Mouse (Mus musculus) embryonic facial prominence, embryonic 14.5 days (tissue): ENCODE measurements at regions not wholly inside any gene's neighbourhood (a gene's known extent, or its start where the extent isn't known, plus 50 kb on each side); places are given as distances from the start of the nearest gene placed in this dataset.

Experiments used
- ATAC-seq: fragments of 200-750 bp; cut with Nextera tagmentation; 2 replicates; pipeline ENCODE4 v1.8.0; 2017; ENCODE audit warnings: low read depth, moderate number of reproducible peaks, moderate TSS enrichment
- DNase-seq: peaks from one replicate; pipeline ENCODE4 v3.0.0-alpha.2; 2015; ENCODE audit warnings: low spot score
- H3K27ac ChIP-seq: fragments of 300-500 bp; sonication (generic); replicated peaks from 2 replicates; pipeline ENCODE4 v1.5.1; 2014; ENCODE audit warnings: low read depth, mild to moderate bottlenecking, low read length, moderate library complexity
- H3K27me3 ChIP-seq: fragments of 300-500 bp; sonication (generic); replicated peaks from 2 replicates; pipeline ENCODE4 v1.6.1; 2014; ENCODE audit warnings: low read length; ENCODE audit not compliant: control insufficient read depth, insufficient read depth
- H3K36me3 ChIP-seq: fragments of 300-500 bp; sonication (generic); 2 replicates; pipeline ENCODE4 v1.6.1; 2014; ENCODE audit warnings: low read length, mixed read lengths; ENCODE audit not compliant: control insufficient read depth, insufficient read depth
- H3K4me1 ChIP-seq: fragments of 300-500 bp; sonication (generic); 2 replicates; pipeline ENCODE4 v1.6.1; 2014; ENCODE audit warnings: antibody characterized with exemption, low read length; ENCODE audit not compliant: control insufficient read depth, insufficient read depth
- H3K4me2 ChIP-seq: fragments of 300-500 bp; sonication (generic); 2 replicates; pipeline ENCODE4 v1.6.1; 2014; ENCODE audit warnings: low read depth, mild to moderate bottlenecking, low read length, moderate library complexity, mixed read lengths
- H3K4me3 ChIP-seq: fragments of 300-500 bp; sonication (generic); 2 replicates; pipeline ENCODE4 v1.5.1; 2014; ENCODE audit warnings: low read depth, mild to moderate bottlenecking, low read length
- H3K9ac ChIP-seq: fragments of 300-500 bp; sonication (generic); 2 replicates; pipeline ENCODE4 v1.6.1; 2014; ENCODE audit warnings: low read depth, mild to moderate bottlenecking, low read length, moderate library complexity, mixed read lengths
- H3K9me3 ChIP-seq: fragments of 300-500 bp; sonication (generic); 2 replicates; pipeline ENCODE4 v1.6.1; 2016; ENCODE audit warnings: low read length; ENCODE audit not compliant: control insufficient read depth
- WGBS: fragments of 180-500 bp; shearing (Covaris S2); extraction: QIAGEN DNeasy Blood & Tissue Kit; methylation state at CpG from one replicate; pipeline ENCODE4 v1.1.7; 2014; 5-methylcytosine and 5-hydroxymethylcytosine counted together

DNA sequence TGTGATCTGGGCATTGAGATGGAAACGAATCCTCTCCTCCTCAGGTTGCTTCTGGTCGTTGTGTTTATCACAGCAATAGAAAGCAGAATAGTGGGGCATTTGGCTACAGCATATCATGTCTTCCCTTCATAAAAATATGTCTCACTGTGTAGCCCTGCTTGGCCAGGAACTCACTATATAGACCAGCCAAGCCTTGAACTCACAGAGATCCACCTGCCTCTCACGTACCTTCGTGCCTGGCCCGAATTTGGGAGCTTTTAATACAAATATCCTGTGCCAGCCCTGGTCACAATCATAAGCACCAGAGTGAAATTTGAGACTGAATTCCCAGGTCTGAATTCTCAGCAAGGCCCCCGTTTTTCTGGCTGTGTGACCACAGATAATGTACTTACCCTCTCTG lies 87.7 kb upstream of the Pgrmc2 start:
- Histone ChIP-seq H3K4me2 (no peak overlapping the region), H3K4me1 (no peaks in the 10 kb centered on the region), H3K9me3 (no peaks in the 10 kb centered on the region), H3K4me3 (no peak overlapping the region), H3K36me3 (no peaks in the 10 kb centered on the region), H3K27ac (no peak overlapping the region), H3K27me3 (no peaks in the 10 kb centered on the region), H3K9ac (no peak overlapping the region)
- DNase-seq (no peak), ATAC-seq (no peak)
- WGBS: 63% methylated on average over 6 of the region's 6 CpGs

DNA sequence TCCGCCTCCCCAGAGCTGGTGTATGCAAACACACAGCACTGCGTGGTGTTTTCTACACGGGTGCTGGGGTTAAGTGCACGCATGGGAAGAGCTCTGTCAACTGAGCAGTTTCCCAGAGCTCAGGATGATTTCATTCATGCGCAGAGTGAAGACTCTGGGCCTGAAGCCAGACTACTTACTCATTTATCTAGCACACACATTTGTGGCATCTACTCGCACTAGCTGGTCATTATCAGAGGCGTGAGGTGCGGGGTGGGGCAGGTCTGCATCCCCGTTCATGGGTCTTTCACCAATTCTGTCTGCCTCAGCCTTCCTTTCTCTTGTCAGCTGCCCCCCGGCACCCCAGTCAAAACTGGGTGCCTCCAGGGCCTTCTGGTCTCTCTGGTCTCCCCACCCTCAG lies 86.6 kb upstream of the Pgrmc2 start:
- WGBS: 85% methylated on average over 10 of the region's 10 CpGs

GRCm38 (mm10) chr3:41168181-41168967 lies 85.5 kb upstream of the Pgrmc2 start:
- Histone ChIP-seq H3K27me3 (no peaks in the 10 kb centered on the region), H3K27ac (no peak overlapping the region), H3K36me3 (no peaks in the 10 kb centered on the region), H3K4me2 (no peak overlapping the region), H3K9me3 (no peaks in the 10 kb centered on the region), H3K4me1 (no peaks in the 10 kb centered on the region), H3K4me3 (no peak overlapping the region), H3K9ac (no peak overlapping the region)
- DNase-seq (no peak), ATAC-seq (no peak)
- 78% methylated on average over 11 of the region's 11 CpGs for WGBS

More for the DNA sequence above, 86.6 kb upstream of the Pgrmc2 start:
- H3K27me3 ChIP-seq: no peaks in the 10 kb centered on the region
- H3K4me3 ChIP-seq: no peak overlapping the region
- no peak for DNase-seq
- H3K4me1 ChIP-seq: no peaks in the 10 kb centered on the region
- no peak overlapping the region for H3K4me2 ChIP-seq
- H3K27ac ChIP-seq: no peak overlapping the region
- H3K36me3 ChIP-seq: no peaks in the 10 kb centered on the region
- no peak for ATAC-seq
- no peak overlapping the region for H3K9ac ChIP-seq
- H3K9me3 ChIP-seq: no peaks in the 10 kb centered on the region

DNA sequence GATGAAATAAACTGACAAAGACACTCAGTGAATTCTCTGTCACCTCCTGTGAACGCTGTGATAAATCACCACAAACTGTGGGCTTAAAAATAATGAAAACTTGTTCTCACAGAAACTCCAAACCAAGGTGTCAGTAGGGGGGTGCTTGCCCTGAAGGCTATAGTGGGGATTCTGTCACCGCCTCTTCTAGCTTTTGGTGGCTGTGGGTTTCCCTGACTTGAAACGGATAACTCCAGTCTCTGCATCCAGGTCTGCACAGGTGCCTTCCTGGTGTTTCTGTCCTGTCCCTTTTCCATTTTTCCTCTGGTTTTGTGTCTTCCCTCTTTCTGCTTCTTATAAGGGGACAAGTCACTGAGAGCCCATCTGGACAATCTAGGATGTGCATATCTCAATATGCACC lies 84.6 kb upstream of the Pgrmc2 start:
- DNase-seq: no peak
- WGBS: 83% methylated on average over 3 of the region's 3 CpGs
- ATAC-seq: no peak

GRCm38 (mm10) chr3:41164736-41165135 lies 81.9 kb upstream of the Pgrmc2 start:
- Histone ChIP-seq H3K4me3 (no peak overlapping the region), H3K4me2 (no peak overlapping the region), H3K9me3 (no peaks in the 10 kb centered on the region), H3K9ac (no peak overlapping the region), H3K36me3 (no peaks in the 10 kb centered on the region), H3K27me3 (no peaks in the 10 kb centered on the region), H3K4me1 (no peaks in the 10 kb centered on the region), H3K27ac (no peak overlapping the region)
- 78% methylated on average over 7 of the region's 7 CpGs for WGBS
- no peak for ATAC-seq
- DNase-seq: no peak

More for the DNA sequence above, 84.6 kb upstream of the Pgrmc2 start:
- H3K4me1 ChIP-seq: no peaks in the 10 kb centered on the region
- H3K36me3 ChIP-seq: no peaks in the 10 kb centered on the region
- no peak overlapping the region for H3K27ac ChIP-seq
- H3K9me3 ChIP-seq: no peaks in the 10 kb centered on the region
- no peak overlapping the region for H3K4me3 ChIP-seq
- H3K27me3 ChIP-seq: no peaks in the 10 kb centered on the region
- no peak overlapping the region for H3K9ac ChIP-seq
- H3K4me2 ChIP-seq: no peak overlapping the region

- Histone ChIP-seq H3K4me3 (no peak overlapping the region), H3K4me1 (peaks cover 2% of the 10 kb centered on the region; the same call in 1 of the 2 replicates), H3K36me3 (no peaks in the 10 kb centered on the region), H3K27me3 (no peaks in the 10 kb centered on the region), H3K9ac (no peak overlapping the region), H3K9me3 (no peaks in the 10 kb centered on the region), H3K27ac (no peak overlapping the region), H3K4me2 (no peak overlapping the region)
- DNase-seq (no peak), ATAC-seq (no peak)
- 73% methylated on average over 3 of the region's 3 CpGs for WGBS
Measured at GRCm38 (mm10) chr3:41163767-41164166, 80.9 kb upstream of the Pgrmc2 start.

DNA sequence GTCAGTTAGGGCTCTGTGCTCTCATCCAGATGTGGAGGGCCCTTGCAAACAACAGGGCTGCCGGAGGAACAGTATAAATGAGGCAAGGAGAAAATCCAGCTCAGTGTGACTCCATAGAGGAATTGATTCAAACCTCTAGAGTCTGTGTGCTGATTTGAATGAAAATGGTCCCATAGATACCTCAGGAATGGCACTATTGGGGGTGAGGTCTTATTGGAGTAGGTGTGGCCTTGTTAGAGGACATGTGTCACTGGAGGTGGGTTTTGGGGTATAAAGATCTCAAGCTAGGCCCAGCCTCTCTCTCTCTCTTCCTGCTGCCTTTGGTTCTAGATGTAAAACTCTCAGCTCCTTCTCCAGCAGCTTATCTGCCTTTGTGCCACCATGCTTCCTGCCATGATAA lies 79.7 kb upstream of the Pgrmc2 start:
- H3K36me3 ChIP-seq: no peaks in the 10 kb centered on the region
- DNase-seq (no peak), ATAC-seq (no peak)

DNA sequence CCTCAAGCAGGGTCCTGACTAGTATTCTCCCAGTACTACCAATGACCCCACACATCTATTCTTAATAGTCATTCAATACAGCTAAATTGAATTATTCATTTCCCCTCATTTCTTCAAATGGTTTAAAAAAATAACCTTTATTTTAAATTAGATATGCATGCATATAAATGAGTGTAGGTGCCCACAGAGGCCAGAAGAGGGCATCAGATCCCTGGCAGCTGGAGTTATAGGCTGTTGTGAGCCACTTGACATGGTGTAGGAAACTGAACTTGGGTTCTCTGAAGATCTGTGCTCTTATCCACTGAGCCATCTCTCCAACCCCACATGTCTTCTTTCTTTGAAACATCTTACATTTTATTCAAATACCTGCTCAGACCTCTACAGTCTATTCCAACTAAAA lies 77.8 kb upstream of the Pgrmc2 start:
- peaks cover 5% of the 10 kb centered on the region; the same call in 1 of the 2 replicates for H3K4me1 ChIP-seq
- no peak for DNase-seq

More for the DNA sequence above, 79.7 kb upstream of the Pgrmc2 start:
- Histone ChIP-seq H3K27me3 (no peaks in the 10 kb centered on the region), H3K4me2 (no peak overlapping the region), H3K9ac (no peak overlapping the region), H3K4me1 (peaks cover 5% of the 10 kb centered on the region; the same call in 1 of the 2 replicates), H3K27ac (no peak overlapping the region), H3K4me3 (no peak overlapping the region), H3K9me3 (no peaks in the 10 kb centered on the region)
- 82% methylated on average over 1 of the region's 1 CpGs for WGBS

More for the DNA sequence above, 77.8 kb upstream of the Pgrmc2 start:
- Histone ChIP-seq H3K36me3 (no peaks in the 10 kb centered on the region), H3K27me3 (no peaks in the 10 kb centered on the region), H3K9ac (no peak overlapping the region), H3K4me3 (no peak overlapping the region), H3K4me2 (no peak overlapping the region), H3K9me3 (no peaks in the 10 kb centered on the region), H3K27ac (no peak overlapping the region)
- no peak for ATAC-seq
